Mouse (Mus musculus): ENCODE measurements around the gene Clgn.

DNA sequence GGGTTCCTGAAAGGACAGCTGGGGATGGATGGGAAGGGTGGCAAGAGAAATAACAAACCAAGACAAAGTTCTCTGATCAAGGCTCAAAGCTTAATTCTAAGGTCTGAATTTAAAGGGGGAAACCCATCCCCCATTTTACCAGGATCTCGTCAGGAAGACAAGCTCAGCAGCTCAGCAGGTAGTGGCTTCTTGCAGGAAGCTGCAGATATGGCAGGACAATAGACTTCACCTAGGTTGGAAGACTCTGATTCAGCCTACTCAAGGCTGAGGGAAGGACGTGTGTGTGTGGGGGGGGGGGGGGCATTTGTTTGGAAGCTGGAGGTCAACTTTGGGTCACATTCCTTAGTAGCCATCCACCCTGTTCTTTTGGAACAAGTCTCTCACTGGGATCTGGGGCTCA, 6.8 kb upstream of the Clgn start:
- TF ChIP-seq CTCF (conservative IDR thresholded peaks at IDR 0.05; ENCODE audit: insufficient read depth, insufficient read length, low read depth, low read length) (no peak), POLR2A (IDR thresholded peaks at IDR 0.05; ENCODE audit: low read depth, low read length) (no peak)

Data from kidney, adult 2 months (tissue).